Mouse (Mus musculus): ENCODE measurements around the gene Mitd1. TPM values are rescaled to one million over a fixed set of nuclear protein-coding genes. Genes with fewer than 3 reads are reported as not detected.

Gene Mitd1
- polyA plus RNA-seq, 1 experiment from 2014 or later, result 25.4 TPM

DNA sequence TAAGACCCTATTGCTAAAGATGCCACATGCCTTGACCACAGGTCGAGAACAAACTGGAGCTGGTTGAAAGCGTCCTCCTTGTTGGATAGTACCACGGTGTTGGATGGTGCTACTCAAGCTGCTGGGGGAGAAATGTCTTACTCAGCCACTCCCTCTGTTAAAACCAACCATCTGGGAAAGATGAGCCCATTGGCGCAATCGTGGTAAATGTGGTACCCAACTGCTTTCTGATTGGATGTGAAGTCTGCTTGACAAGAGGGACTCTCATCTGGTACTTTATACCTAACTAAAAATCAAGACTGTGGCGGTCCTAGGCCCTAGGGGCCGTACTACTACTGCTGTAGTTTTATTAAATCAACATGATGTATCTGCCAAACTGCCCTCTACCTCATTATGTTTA, 1.0 kb downstream of the Mitd1 start:
- no peaks in the 10 kb centered on the region for H3K27me3 ChIP-seq (ENCODE audit: insufficient read depth, low read length)
- ATAC-seq (replicated peaks; ENCODE audit: low FRiP score, low read depth) (no peak), DNase-seq (ENCODE audit: low spot score) (no peak)
- no peak for TF ChIP-seq CTCF (IDR thresholded peaks at IDR 0.05; ENCODE audit: low read depth)
- peak overlapping the region; percentile 59 for H3K4me3 ChIP-seq (replicated peaks; ENCODE audit: low read depth, low read length)
- no peak overlapping the region for H3K27ac ChIP-seq
- H3K4me1 ChIP-seq (replicated peaks; ENCODE audit: insufficient read depth, low read length), result 0 out of 2 replicates have a peak, but pooled peaks cover 6% of the 10 kb centered on the region
- H3K36me3 ChIP-seq (ENCODE audit: insufficient read depth, low read length), result 0 out of 2 replicates have a peak, but pooled peaks cover 4% of the 10 kb centered on the region
- H3K9ac ChIP-seq (ENCODE audit: low read depth, low read length), result peak overlapping the region; percentile 64
- peak overlapping the region; percentile 52 for H3K4me2 ChIP-seq (ENCODE audit: low read length)
- no peaks in the 10 kb centered on the region for H3K9me3 ChIP-seq (replicated peaks; ENCODE audit: low read length)
- 86% methylated on average over 7 of the region's 7 CpGs for WGBS

DNA sequence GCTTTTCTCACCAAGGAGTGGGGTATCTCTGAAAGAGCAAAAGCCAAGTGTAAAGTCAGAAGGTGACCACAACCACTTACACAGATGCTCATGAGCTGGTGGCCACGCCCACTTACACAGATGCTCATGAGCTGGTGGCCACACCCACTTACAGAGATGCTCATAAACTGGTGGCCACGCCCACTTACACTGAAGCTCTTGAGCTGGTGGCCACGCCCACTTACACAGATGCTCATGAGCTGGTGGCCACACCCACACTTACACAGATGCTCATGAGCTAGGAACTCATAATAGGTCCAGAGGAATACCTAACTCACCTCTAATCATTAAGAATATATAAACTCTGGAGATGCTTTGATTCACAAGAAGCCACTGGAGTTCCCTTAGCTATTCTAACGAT, 5.8 kb downstream of the Mitd1 start:
- H3K27ac ChIP-seq, result no peak overlapping the region
- no peak for ATAC-seq (replicated peaks; ENCODE audit: low FRiP score, low read depth)
- no peak overlapping the region for H3K9ac ChIP-seq (ENCODE audit: low read depth, low read length)
- no peaks in the 10 kb centered on the region for H3K27me3 ChIP-seq (ENCODE audit: insufficient read depth, low read length)
- H3K4me1 ChIP-seq (replicated peaks; ENCODE audit: insufficient read depth, low read length), result 0 out of 2 replicates have a peak, but pooled peaks cover 5% of the 10 kb centered on the region
- H3K9me3 ChIP-seq (replicated peaks; ENCODE audit: low read length), result no peaks in the 10 kb centered on the region
- no peak for TF ChIP-seq CTCF (IDR thresholded peaks at IDR 0.05; ENCODE audit: low read depth)
- DNase-seq (ENCODE audit: low spot score), result no peak
- WGBS, result 79% methylated on average over 4 of the region's 4 CpGs
- no peak overlapping the region for H3K4me2 ChIP-seq (ENCODE audit: low read length)
- H3K36me3 ChIP-seq (ENCODE audit: insufficient read depth, low read length), result peaks cover 24% of the 10 kb centered on the region
- no peak overlapping the region for H3K4me3 ChIP-seq (replicated peaks; ENCODE audit: low read depth, low read length)

DNA sequence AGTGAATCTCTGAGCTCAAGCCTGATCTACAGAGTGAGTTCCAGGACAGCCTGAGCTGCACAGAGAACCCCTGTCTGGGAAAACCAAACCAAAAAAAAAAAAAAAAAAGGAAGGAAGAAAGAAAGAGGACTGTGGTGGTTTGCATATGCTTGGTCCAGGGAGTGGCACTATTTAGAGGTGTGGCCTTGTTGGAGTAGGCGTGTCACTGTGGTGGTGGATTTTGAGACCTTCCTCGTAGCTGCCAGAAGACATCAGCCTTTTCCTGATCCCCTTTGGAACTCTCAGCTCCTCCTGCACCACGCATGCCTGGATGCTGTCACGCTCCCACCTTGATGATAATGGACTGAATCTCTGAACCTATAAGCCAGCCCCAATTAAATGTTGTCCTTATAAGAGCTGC, 6.8 kb downstream of the Mitd1 start:
- Histone ChIP-seq H3K4me3 (replicated peaks; ENCODE audit: low read depth, low read length) (no peak overlapping the region), H3K4me1 (replicated peaks; ENCODE audit: insufficient read depth, low read length) (no peaks in the 10 kb centered on the region), H3K9me3 (replicated peaks; ENCODE audit: low read length) (no peaks in the 10 kb centered on the region), H3K4me2 (ENCODE audit: low read length) (no peak overlapping the region), H3K36me3 (ENCODE audit: insufficient read depth, low read length) (peaks cover 33% of the 10 kb centered on the region), H3K9ac (ENCODE audit: low read depth, low read length) (no peak overlapping the region), H3K27me3 (ENCODE audit: insufficient read depth, low read length) (no peaks in the 10 kb centered on the region), H3K27ac (no peak overlapping the region)
- no peak for ATAC-seq (replicated peaks; ENCODE audit: low FRiP score, low read depth)
- no peak for DNase-seq (ENCODE audit: low spot score)
- TF ChIP-seq CTCF (IDR thresholded peaks at IDR 0.05; ENCODE audit: low read depth), result no peak
- WGBS, result 92% methylated on average over 4 of the region's 4 CpGs

DNA sequence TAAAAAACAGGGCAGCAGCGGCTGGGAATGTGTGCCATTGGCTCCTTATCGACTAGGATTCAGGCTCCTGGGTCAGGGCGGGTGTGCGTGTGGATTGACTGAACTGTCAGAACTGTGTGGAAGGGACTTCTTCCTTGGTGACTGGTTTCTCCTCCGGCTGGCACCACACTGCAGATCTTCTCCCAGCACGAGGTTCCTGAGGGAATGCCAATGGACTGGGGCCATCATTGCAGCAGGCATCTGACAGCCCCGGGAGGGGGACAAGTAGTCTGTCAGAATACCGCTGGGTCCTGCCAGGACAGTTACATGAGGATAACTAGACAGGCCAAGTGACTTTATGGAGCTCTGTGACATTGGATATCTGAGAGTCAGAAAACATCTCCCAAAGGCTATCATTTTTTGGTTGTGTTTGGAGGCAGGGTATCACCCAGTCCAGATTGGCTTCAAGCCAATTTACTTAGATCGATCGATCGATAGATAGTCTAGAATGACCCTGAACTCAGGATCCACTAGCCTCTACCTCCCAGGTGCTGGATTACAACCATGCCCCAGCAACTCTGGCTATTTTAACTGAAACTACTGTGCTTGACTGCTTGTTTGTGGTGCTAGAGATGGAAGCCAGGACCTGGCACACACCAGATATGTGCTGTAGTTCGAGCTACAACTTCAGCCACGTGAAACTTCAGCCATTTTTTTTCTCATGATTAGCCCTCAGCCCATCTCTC, 12.3 kb downstream of the Mitd1 start:
- ATAC-seq (replicated peaks; ENCODE audit: low FRiP score, low read depth) (no peak), DNase-seq (ENCODE audit: low spot score) (no peak)
- H3K4me2 ChIP-seq (ENCODE audit: low read length), result no peak overlapping the region
- no peaks in the 10 kb centered on the region for H3K9me3 ChIP-seq (replicated peaks; ENCODE audit: low read length)
- peaks cover 48% of the 10 kb centered on the region for H3K36me3 ChIP-seq (ENCODE audit: insufficient read depth, low read length)
- H3K4me3 ChIP-seq (replicated peaks; ENCODE audit: low read depth, low read length), result no peak overlapping the region
- no peak for TF ChIP-seq CTCF (IDR thresholded peaks at IDR 0.05; ENCODE audit: low read depth)
- no peaks in the 10 kb centered on the region for H3K4me1 ChIP-seq (replicated peaks; ENCODE audit: insufficient read depth, low read length)
- no peak overlapping the region for H3K9ac ChIP-seq (ENCODE audit: low read depth, low read length)
- H3K27ac ChIP-seq, result no peak overlapping the region
- 93% methylated on average over 13 of the region's 13 CpGs for WGBS
- no peaks in the 10 kb centered on the region for H3K27me3 ChIP-seq (ENCODE audit: insufficient read depth, low read length)

DNA sequence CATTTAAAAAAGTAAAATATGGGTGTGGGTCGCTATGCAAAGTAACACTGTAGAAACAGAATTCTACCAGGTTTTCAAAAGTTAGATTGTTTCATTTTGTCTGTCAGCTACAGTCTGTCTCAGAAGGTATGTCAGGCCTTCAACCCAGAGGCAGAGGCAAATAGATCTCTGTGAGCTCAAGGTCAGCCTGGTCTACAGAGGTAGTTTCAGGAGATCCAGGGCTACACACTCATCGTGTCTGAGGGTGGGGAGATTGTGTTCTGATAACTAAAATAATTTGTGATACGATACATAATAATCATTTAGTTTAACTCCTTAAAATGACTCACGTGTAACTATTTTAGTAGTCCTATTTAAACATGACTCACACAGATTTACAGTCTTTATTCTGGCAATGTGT, 17.1 kb downstream of the Mitd1 start:
- Histone ChIP-seq H3K36me3 (ENCODE audit: insufficient read depth, low read length) (peaks cover 23% of the 10 kb centered on the region), H3K4me3 (replicated peaks; ENCODE audit: low read depth, low read length) (no peak overlapping the region), H3K9ac (ENCODE audit: low read depth, low read length) (no peak overlapping the region), H3K9me3 (replicated peaks; ENCODE audit: low read length) (no peaks in the 10 kb centered on the region), H3K4me2 (ENCODE audit: low read length) (peak overlapping the region; percentile 69; the same call in 1 of the 2 replicates), H3K4me1 (replicated peaks; ENCODE audit: insufficient read depth, low read length) (peaks cover 5% of the 10 kb centered on the region), H3K27me3 (ENCODE audit: insufficient read depth, low read length) (no peaks in the 10 kb centered on the region), H3K27ac (no peak overlapping the region)
- ATAC-seq (replicated peaks; ENCODE audit: low FRiP score, low read depth) (no peak), DNase-seq (ENCODE audit: low spot score) (no peak)
- 86% methylated on average over 4 of the region's 4 CpGs for WGBS
- no peak for TF ChIP-seq CTCF (IDR thresholded peaks at IDR 0.05; ENCODE audit: low read depth)

DNA sequence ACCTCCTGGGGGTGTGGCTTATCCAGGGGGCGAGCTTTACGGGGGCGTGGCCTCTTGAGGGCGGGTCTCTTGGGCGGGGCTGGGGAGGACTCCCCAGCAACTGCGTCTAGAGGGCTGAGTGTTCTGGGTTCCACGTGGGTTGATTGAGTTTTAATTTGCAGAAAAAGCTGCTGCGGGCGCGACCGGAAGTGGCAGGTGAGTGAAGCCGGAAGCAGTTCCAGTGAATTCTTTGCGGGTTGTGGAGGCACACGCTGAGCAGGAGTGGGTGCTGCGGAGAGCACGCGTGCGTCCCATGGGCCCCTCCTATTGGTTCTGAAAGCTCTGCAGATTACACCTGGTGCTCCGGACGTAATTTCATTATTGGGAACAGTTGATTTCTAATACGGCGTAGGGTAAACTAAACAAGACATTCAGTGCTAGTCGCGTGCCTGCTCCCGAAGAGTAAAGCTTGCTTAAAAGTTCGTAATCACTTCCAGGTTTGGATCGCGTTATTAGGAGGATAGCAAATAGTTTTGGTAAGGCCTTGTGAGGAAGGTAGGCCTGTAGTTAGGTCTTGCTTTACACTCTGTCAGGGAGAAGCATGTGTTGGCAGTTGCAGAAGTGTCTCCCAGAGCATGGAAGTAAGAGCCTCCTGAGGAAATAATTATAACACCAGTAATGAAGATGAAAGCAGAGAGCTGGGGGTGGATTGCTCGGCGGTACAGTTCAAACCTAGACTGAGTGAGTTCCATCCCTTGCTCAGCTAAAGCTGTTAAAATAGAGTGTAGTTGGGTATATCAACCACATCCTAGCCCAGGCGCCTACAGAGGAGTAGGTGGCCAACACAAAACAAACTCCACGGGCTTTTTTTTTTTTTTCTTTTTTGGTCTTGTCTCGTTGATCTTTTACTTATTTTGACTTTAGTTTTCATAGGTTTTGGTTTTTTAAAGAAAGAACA, 17.8 kb downstream of the Mitd1 start:
- H3K4me3 ChIP-seq (replicated peaks; ENCODE audit: low read depth, low read length), result peak overlapping the region; percentile 51
- H3K27me3 ChIP-seq (ENCODE audit: insufficient read depth, low read length), result no peaks in the 10 kb centered on the region
- WGBS, result 5% methylated on average over 33 of the region's 33 CpGs
- DNase-seq (ENCODE audit: low spot score), result peak; percentile 91
- peaks cover 17% of the 10 kb centered on the region for H3K36me3 ChIP-seq (ENCODE audit: insufficient read depth, low read length)
- H3K9ac ChIP-seq (ENCODE audit: low read depth, low read length), result peak overlapping the region; percentile 54
- TF ChIP-seq CTCF (IDR thresholded peaks at IDR 0.05; ENCODE audit: low read depth), result no peak
- H3K9me3 ChIP-seq (replicated peaks; ENCODE audit: low read length), result no peaks in the 10 kb centered on the region
- peak overlapping the region; percentile 69 for H3K4me2 ChIP-seq (ENCODE audit: low read length)
- H3K27ac ChIP-seq, result peak overlapping the region; percentile 85
- ATAC-seq (replicated peaks; ENCODE audit: low FRiP score, low read depth), result peak; percentile 89
- H3K4me1 ChIP-seq (replicated peaks; ENCODE audit: insufficient read depth, low read length), result peaks cover 5% of the 10 kb centered on the region
